Mouse (Mus musculus): Measurements from ENCODE around the gene Sox18. TPM values are rescaled to one million over a fixed set of nuclear protein-coding genes. Genes with fewer than 3 reads are reported as not detected.

Gene Sox18
- total RNA-seq, 2 experiments from 2014 or later, result not detected

DNA sequence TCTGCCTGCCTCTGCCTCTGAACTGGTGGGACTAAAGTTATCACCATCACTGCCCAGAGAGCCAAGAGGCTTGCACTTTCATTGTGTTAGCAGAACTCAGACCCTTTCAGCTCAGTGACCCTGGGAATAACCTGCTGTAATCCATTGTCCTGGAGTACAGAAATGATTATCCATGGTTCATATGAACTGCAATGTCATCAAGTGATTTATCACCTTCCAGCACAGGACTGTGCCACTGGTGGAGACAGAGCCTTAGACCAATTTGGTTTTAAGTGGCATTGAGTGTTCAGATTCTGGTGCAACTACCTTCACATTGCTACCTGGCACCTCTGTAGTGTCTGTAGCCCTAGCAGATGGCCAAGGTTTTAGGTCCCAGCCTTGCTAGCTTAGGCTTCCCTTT lies 18.4 kb downstream of the Sox18 start:
- no peak for ATAC-seq (replicated peaks; ENCODE audit: poor library complexity)

DNA sequence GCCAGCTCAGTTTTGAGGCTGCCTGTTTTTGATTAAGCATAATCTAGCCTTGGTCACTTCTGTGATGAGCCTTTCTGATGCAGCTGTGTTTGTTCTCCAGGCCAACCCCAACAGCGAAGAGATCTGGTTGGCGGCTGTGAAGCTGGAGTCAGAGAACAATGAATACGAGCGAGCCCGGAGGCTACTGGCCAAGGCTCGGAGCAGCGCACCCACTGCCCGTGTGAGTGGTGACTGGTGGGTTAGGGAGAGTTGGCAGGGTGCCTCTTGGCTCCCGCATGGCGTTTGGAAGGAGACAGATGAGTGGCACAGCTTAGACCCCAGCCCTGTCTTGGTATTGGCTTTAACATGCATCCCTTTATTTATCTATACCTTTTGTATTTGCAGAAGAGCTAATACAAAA lies 22.5 kb downstream of the Sox18 start:
- ATAC-seq (replicated peaks; ENCODE audit: poor library complexity), result no peak

DNA sequence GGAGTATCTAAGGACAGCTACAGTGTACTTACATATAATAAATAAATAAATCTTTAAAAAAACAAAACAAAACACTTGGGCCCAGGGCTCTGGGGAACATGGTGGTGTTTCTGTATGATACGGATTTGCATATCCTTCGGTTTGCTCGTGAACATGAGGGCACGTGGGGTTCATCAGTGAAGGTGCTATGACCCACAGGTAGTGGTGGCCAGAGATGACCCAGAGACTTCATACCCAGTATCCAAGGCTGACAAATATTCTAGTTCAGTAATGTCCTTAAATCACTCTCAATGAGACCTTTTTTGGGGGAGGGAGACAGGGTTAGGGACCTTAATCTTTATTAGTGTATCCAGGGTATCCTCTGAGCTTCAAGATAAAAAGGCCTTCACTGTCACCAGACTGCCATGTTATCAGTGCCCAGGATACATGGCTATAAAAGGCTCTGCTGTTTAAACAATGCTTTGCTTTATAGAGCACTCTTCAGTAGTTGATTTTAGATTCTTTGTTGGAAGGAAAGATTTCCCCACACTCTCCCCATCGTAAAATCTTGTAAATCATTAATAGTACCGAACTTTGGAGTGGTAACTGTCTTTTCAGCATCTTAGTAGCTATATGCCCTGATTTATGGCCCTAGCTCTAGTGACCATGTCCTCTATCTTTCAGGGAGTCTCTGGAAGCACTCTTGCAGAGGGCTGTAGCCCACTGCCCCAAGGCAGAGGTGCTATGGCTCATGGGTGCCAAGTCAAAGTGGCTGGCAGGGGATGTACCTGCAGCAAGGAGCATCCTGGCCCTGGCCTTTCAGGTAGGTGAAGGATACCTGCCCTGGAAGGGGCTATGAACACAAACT lies 24.6 kb downstream of the Sox18 start:
- no peak for ATAC-seq (replicated peaks; ENCODE audit: poor library complexity)

DNA sequence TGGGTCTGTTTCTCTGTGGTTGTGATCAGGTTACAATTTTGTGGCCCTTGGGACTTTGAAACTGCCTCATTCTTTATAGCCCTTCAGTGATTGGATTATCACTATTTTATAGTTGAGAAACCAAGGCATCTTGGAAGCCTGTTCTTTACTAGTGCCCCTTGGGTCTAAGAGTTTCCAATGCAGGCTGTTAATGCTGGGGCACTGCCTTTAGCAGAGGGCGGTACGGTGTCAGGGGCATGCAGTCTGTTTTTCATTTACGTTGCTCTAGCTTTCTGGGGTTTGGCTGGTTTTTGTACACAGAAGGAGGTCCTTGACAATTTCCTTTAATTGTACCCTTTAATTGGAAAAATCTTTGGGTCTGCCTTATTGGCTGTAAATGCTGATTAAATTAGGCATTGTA lies 25.8 kb downstream of the Sox18 start:
- no peak for ATAC-seq (replicated peaks; ENCODE audit: poor library complexity)

DNA sequence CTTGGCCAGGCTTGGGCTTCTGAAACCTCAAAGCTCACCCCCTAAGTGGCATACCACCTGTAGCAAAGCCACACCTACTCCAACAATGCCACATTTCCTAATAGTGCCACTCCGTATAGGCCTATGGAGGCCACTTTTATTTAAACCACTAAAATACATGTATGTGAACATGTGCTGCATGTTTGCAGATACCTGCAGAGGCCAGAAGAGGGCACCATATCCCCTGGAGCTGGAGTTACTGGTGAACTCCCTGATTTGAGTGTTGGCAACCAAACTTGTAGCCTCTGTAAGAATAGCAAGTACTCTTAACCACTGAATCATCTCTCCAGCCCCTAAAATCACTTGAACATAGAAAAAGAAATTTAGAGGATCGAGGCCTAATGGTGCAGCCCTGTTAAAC lies 27.1 kb downstream of the Sox18 start:
- peak; percentile 96 for ATAC-seq (replicated peaks; ENCODE audit: poor library complexity)

DNA sequence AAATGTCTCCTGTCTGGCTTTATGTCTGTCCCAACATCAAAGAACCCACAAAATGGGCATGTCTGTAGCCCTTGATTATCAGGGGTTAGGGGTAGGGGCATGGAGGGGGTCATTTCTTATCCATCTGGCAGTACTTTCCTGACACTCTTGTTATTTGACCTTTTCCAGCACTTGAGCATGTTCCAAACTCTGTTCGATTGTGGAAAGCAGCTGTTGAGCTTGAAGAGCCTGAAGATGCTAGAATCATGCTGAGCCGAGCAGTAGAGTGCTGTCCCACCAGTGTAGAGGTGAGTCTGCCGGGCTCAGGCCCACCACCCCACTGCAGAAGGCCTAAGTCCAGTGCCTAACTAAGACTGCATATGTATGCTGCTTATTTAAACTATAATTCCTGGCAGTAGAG lies 35.6 kb downstream of the Sox18 start:
- ATAC-seq (replicated peaks; ENCODE audit: poor library complexity), result no peak

DNA sequence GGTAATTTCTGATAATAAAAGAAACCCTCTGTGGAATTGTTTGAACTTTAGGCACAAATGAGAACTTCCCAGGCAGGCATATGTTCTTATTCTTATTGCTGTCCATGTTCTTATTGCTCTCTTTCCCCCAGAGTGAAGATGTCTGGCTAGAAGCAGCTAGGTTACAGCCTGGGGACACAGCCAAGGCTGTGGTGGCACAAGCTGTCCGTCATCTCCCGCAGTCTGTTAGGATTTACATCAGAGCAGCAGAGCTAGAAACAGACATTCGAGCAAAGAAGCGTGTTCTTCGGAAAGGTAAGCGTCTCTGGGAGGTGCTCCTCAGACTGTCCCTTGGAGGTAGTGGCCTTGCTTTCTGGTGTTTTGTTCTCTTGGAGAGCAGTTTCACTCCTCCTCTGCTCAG lies 38.8 kb downstream of the Sox18 start:
- no peak for ATAC-seq (replicated peaks; ENCODE audit: poor library complexity)

DNA sequence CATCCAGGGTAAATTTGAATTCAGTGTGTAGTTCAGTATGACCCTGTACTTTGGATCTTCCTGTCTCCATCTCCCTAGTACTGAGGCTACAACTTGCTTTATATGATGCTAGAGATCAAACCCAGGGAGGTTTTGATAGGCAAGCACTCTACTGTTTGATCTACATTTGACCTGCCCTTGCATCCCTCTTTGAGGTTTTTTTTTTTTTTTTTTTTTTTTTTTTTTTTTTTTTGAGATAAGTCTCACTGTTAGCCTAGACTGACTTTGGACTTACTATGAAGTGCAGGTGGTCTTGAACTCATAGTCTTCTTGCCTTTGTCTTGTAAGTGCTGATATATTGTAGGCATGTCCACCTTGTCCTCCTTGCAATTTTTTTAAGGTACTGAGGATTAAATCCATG lies 43.0 kb downstream of the Sox18 start:
- ATAC-seq (replicated peaks; ENCODE audit: poor library complexity), result no peak

DNA sequence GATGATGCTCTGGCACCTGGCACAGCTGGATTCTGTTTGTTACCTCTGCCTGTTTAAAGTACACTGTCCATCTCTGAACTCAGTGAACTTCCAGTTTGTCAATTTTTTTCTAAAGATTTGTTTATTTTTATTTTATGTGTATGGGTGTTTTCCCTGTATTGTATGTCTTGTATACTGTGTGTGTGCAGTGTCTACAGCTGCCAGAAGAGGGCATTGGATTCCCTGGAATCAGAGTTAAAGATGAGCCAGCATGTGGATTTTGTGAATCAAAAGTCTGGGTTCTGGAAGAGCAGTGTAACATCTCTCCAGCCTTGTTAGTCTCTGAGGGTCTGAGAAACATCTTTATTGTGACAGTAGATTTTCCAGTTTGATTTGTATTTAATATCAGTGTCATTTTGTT lies 48.0 kb downstream of the Sox18 start:
- ATAC-seq (replicated peaks; ENCODE audit: poor library complexity), result peak; percentile 66; the same call in 1 of the 2 replicates

Other genes with a start within 250 kb of the Sox18 start
- 1.2 and 1.8 TPM in 2 replicates for gene Zbtb46, start 212.2 kb downstream of the Sox18 start, total RNA-seq (2015)
- 1.9 and 5.4 TPM in 2 replicates for gene Zbtb46, start 212.2 kb downstream of the Sox18 start, total RNA-seq (2017)
- gene Abhd16b, start 178.4 kb downstream of the Sox18 start, total RNA-seq (2015), result not detected in 2 replicates
- gene Abhd16b, start 178.4 kb downstream of the Sox18 start, total RNA-seq (2017), result not detected in 2 replicates
- gene Tpd52l2, start 174.5 kb downstream of the Sox18 start, total RNA-seq (2015), result 47.1 and 60.0 TPM in 2 replicates
- 99.2 and 119 TPM in 2 replicates for gene Tpd52l2, start 174.5 kb downstream of the Sox18 start, total RNA-seq (2017)
- 25.0 and 30.7 TPM in 2 replicates for gene Dnajc5, start 151.2 kb downstream of the Sox18 start, total RNA-seq (2015)
- gene Dnajc5, start 151.2 kb downstream of the Sox18 start, total RNA-seq (2017), result 37.4 and 40.0 TPM in 2 replicates
- 72.0 and 87.0 TPM in 2 replicates for gene Uckl1, start 86.7 kb downstream of the Sox18 start, total RNA-seq (2015)
- 54.7 and 67.0 TPM in 2 replicates for gene Uckl1, start 86.7 kb downstream of the Sox18 start, total RNA-seq (2017)
- gene Prpf6, start 79.8 kb downstream of the Sox18 start, total RNA-seq (2015), result 19.2 and 20.3 TPM in 2 replicates
- 79.3 and 93.2 TPM in 2 replicates for gene Prpf6, start 79.8 kb downstream of the Sox18 start, total RNA-seq (2017)
- 8.1 and 13.5 TPM in 2 replicates for gene Zfp512b, start 78.8 kb downstream of the Sox18 start, total RNA-seq (2015)
- gene Zfp512b, start 78.8 kb downstream of the Sox18 start, total RNA-seq (2017), result 7.6 and 16.4 TPM in 2 replicates
- gene Samd10, start 72.4 kb downstream of the Sox18 start, total RNA-seq (2015), result 9.0 and 10.9 TPM in 2 replicates
- gene Samd10, start 72.4 kb downstream of the Sox18 start, total RNA-seq (2017), result 2.0 TPM in 2 replicates
- not detected in 2 replicates for gene Gm29797, start 14.6 kb downstream of the Sox18 start, total RNA-seq (2015)
- not detected in 2 replicates for gene Gm29797, start 14.6 kb downstream of the Sox18 start, total RNA-seq (2017)
- 21.5 and 22.3 TPM in 2 replicates for gene Tcea2, start 8.7 kb upstream of the Sox18 start, total RNA-seq (2015)
- 8.7 and 9.8 TPM in 2 replicates for gene Tcea2, start 8.7 kb upstream of the Sox18 start, total RNA-seq (2017)
- gene Rgs19, start 22.3 kb upstream of the Sox18 start, total RNA-seq (2015), result 330 and 337 TPM in 2 replicates
- gene Rgs19, start 22.3 kb upstream of the Sox18 start, total RNA-seq (2017), result 81.1 and 100 TPM in 2 replicates
- not detected in 2 replicates for gene Lkaaear1, start 26.8 kb upstream of the Sox18 start, total RNA-seq (2015)
- not detected in 2 replicates for gene Lkaaear1, start 26.8 kb upstream of the Sox18 start, total RNA-seq (2017)
- not detected in 2 replicates for gene Oprl1, start 43.4 kb upstream of the Sox18 start, total RNA-seq (2015)
- gene Oprl1, start 43.4 kb upstream of the Sox18 start, total RNA-seq (2017), result not detected in 2 replicates
- not detected in 2 replicates for gene Myt1, start 91.7 kb upstream of the Sox18 start, total RNA-seq (2015)
- gene Myt1, start 91.7 kb upstream of the Sox18 start, total RNA-seq (2017), result not detected in 2 replicates
- 14.1 and 14.6 TPM in 2 replicates for gene Pcmtd2, start 166.2 kb upstream of the Sox18 start, total RNA-seq (2015)
- gene Pcmtd2, start 166.2 kb upstream of the Sox18 start, total RNA-seq (2017), result 15.5 and 22.2 TPM in 2 replicates
- 34.7 and 38.3 TPM in 2 replicates for gene Polr3k, start 192.7 kb upstream of the Sox18 start, total RNA-seq (2015)
- gene Polr3k, start 192.7 kb upstream of the Sox18 start, total RNA-seq (2017), result 30.3 and 31.9 TPM in 2 replicates